Mouse (Mus musculus): Measurements from ENCODE around the gene Cdk14.

- TF ChIP-seq CTCF (conservative IDR thresholded peaks at IDR 0.05; ENCODE audit: insufficient read depth, insufficient read length, low read depth, low read length) (no peak), POLR2A (IDR thresholded peaks at IDR 0.05; ENCODE audit: low read depth, low read length) (no peak)
Measured at GRCm38 (mm10) chr5:5175090-5175489, 245.0 kb downstream of the Cdk14 start.

Data from kidney, adult 2 months (tissue).